Mouse (Mus musculus) forebrain, embryonic 14.5 days (tissue): Measurements from ENCODE around the gene Slc22a20. TPM values are rescaled to one million over a fixed set of nuclear protein-coding genes. Genes with fewer than 3 reads are reported as not detected.
A peak's percentile ranks its signal among the peaks of the same experiment; 100 is the strongest.

Source experiments
- ATAC-seq: fragments of 200-750 bp; cut with Nextera tagmentation; 2 replicates; pipeline ENCODE4 v1.8.0; 2017; ENCODE audit warnings: mild to moderate bottlenecking, moderate library complexity
- DNase-seq: peaks from one replicate; pipeline ENCODE4 v3.0.0-alpha.2; 2015; ENCODE audit warnings: low spot score
- H3K27ac ChIP-seq: fragments of 300-500 bp; sonication (generic); 2 replicates; pipeline ENCODE4 v1.5.1; 2014; ENCODE audit warnings: low read depth, mild to moderate bottlenecking, control low read depth, low read length, moderate library complexity
- H3K27me3 ChIP-seq: fragments of 300-500 bp; sonication (generic); replicated peaks from 2 replicates; pipeline ENCODE4 v1.6.1; 2014; ENCODE audit warnings: low read length, control low read depth, mixed read lengths; ENCODE audit not compliant: control insufficient read depth, insufficient read depth
- H3K36me3 ChIP-seq: fragments of 300-500 bp; sonication (generic); 2 replicates; pipeline ENCODE4 v1.6.1; 2014; ENCODE audit warnings: low read length, control low read depth; ENCODE audit not compliant: control insufficient read depth, insufficient read depth
- H3K4me1 ChIP-seq: fragments of 300-500 bp; sonication (generic); 2 replicates; pipeline ENCODE4 v1.6.1; 2014; ENCODE audit warnings: antibody characterized with exemption, low read length, control low read depth; ENCODE audit not compliant: control insufficient read depth, insufficient read depth
- H3K4me2 ChIP-seq: fragments of 300-500 bp; sonication (generic); 2 replicates; pipeline ENCODE4 v1.6.1; 2014; ENCODE audit warnings: mild to moderate bottlenecking, control low read depth, low read length
- H3K4me3 ChIP-seq: fragments of 300-500 bp; sonication (generic); 2 replicates; pipeline ENCODE4 v1.5.1; 2014; ENCODE audit warnings: low read depth, low read length, control low read depth
- H3K9ac ChIP-seq: fragments of 300-500 bp; sonication (generic); 2 replicates; pipeline ENCODE4 v1.6.1; 2014; ENCODE audit warnings: mild to moderate bottlenecking, low read length, control low read depth, moderate library complexity
- H3K9me3 ChIP-seq: fragments of 300-500 bp; sonication (generic); replicated peaks from 2 replicates; pipeline ENCODE4 v1.6.1; 2016; ENCODE audit warnings: low read length, control low read depth, mixed read lengths; ENCODE audit not compliant: control insufficient read depth
- WGBS: fragments of 180-500 bp; shearing (Covaris S2); extraction: QIAGEN DNeasy Blood & Tissue Kit; methylation state at CpG from one replicate; pipeline ENCODE4 v1.1.7; 2014; 5-methylcytosine and 5-hydroxymethylcytosine counted together
- polyA plus RNA-seq: library from polyadenylated mRNA; unstranded; fragments of >200 nt; fragmentation: Nextera tagmentation; extraction: Ambion mirVana; gene quantifications from 2 replicates; pipeline ENCODE4 v1.2.1, GENCODE M21; 2014

Gene Slc22a20
- polyA plus RNA-seq, 1 experiment from 2014 or later, result not detected

DNA sequence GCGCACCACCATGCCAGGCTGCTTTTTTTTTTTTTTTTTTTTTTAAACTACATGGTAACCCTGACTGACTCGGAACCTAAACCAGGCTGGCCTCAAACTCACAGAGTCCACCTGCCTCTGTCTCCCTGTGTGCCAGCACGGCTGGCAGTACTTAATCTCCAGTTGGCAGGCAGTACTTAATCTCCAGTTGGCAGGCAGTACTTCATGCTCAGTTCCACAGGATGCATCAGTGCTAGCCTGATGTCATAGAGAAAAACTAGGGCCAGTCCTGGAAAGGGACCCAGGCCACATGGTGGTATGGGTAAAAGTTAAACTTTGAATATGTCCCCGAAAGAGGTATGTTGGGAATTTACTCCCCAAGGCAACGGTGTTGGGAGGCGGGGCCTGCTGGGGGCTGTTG lies 57.8 kb downstream of the Slc22a20 start:
- 0 out of 2 replicates have a peak, but pooled peaks cover 2% of the 10 kb centered on the region for H3K27me3 ChIP-seq
- no peaks in the 10 kb centered on the region for H3K9me3 ChIP-seq
- no peak overlapping the region for H3K27ac ChIP-seq
- WGBS, result 81% methylated on average over 6 of the region's 6 CpGs
- 0 out of 2 replicates have a peak, but pooled peaks cover 6% of the 10 kb centered on the region for H3K4me1 ChIP-seq
- no peak overlapping the region for H3K4me3 ChIP-seq
- H3K9ac ChIP-seq, result no peak overlapping the region; the same call in 1 of the 2 replicates
- ATAC-seq (no peak), DNase-seq (no peak)
- no peak overlapping the region for H3K4me2 ChIP-seq
- no peaks in the 10 kb centered on the region for H3K36me3 ChIP-seq

DNA sequence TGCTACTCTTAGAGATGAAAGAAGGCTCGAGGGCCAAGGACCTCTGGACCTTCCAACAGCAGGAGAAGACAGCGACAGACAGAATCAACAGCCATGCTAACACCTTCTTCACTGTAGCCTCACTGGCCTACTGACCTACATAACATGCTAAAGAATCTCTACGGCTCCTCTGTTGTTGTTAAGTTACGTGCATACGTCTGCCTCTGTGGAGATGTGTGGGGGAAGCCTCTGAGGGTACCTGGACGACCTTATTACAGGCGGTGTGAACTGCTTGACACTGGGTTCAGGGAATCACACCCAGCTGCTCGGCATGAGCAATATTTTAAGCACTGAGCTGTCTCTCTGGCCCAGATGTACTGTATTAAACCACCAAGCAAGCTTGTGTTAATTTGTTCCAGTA lies 58.4 kb downstream of the Slc22a20 start:
- Histone ChIP-seq H3K9me3 (no peaks in the 10 kb centered on the region), H3K4me2 (no peak overlapping the region), H3K27ac (no peak overlapping the region), H3K36me3 (no peaks in the 10 kb centered on the region), H3K4me1 (0 out of 2 replicates have a peak, but pooled peaks cover 6% of the 10 kb centered on the region), H3K27me3 (0 out of 2 replicates have a peak, but pooled peaks cover 2% of the 10 kb centered on the region), H3K9ac (no peak overlapping the region), H3K4me3 (no peak overlapping the region)
- DNase-seq (no peak), ATAC-seq (no peak)
- 82% methylated on average over 8 of the region's 8 CpGs for WGBS

DNA sequence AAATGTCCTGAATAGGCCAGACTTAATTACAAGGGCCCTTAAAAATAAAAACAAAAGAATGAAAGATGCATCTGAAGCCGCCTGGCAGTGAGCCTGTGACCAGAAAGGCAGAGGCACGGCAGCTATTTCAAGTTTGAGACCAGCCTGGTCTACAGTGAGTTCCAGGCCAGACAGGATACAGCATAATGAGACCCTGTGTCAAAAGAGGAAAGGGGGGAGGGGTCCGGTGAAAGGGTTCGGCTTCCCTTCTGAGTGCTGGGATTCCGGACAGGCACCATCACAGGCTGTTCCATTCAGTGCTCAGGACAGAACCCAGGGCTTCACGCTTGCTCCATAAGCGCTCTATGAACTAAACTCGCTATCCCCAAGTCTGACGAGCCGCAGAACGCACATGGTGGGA lies 58.9 kb downstream of the Slc22a20 start:
- WGBS, result 61% methylated on average over 11 of the region's 11 CpGs
- 0 out of 2 replicates have a peak, but pooled peaks cover 2% of the 10 kb centered on the region for H3K27me3 ChIP-seq
- ATAC-seq, result no peak
- H3K36me3 ChIP-seq, result no peaks in the 10 kb centered on the region
- H3K27ac ChIP-seq, result no peak overlapping the region
- H3K4me2 ChIP-seq, result no peak overlapping the region
- H3K4me3 ChIP-seq, result no peak overlapping the region
- no peak for DNase-seq
- H3K9me3 ChIP-seq, result no peaks in the 10 kb centered on the region
- 0 out of 2 replicates have a peak, but pooled peaks cover 6% of the 10 kb centered on the region for H3K4me1 ChIP-seq
- H3K9ac ChIP-seq, result no peak overlapping the region

DNA sequence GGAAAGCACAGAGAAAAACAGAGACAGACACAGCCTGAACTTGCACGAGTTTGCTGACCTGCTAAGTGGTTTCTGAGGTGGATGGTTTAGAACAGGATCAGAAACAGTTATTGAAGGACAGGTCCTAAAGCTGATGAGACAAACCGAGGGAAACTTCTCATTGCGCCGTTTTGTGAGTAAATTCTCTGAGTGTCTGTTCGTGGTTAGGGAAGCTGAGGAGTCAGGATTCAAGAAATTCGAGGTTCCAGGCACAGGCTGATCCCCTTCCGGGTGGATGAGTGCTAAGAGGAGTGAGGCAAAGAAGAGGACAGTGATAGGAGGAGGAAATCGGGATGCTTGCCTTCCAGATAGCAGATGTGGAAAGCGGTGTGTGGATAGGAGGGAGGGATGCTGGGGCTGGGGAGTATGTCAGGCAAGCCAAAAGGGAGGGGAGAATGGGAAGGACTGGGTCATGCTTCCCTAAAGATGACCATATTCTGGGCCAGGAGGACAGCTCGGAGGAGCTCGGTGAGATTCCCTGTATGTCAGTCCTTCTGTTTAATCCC lies 60.6 kb downstream of the Slc22a20 start:
- ATAC-seq, result no peak
- Histone ChIP-seq H3K4me1 (peaks cover 10% of the 10 kb centered on the region; the same call in 1 of the 2 replicates), H3K27ac (no peak overlapping the region), H3K36me3 (no peaks in the 10 kb centered on the region), H3K4me2 (peak overlapping the region; percentile 99), H3K4me3 (peak overlapping the region; percentile 54), H3K27me3 (0 out of 2 replicates have a peak, but pooled peaks cover 2% of the 10 kb centered on the region), H3K9ac (peak overlapping the region; percentile 51), H3K9me3 (no peaks in the 10 kb centered on the region)
- WGBS, result 28% methylated on average over 11 of the region's 11 CpGs
- peak; percentile 1 for DNase-seq

DNA sequence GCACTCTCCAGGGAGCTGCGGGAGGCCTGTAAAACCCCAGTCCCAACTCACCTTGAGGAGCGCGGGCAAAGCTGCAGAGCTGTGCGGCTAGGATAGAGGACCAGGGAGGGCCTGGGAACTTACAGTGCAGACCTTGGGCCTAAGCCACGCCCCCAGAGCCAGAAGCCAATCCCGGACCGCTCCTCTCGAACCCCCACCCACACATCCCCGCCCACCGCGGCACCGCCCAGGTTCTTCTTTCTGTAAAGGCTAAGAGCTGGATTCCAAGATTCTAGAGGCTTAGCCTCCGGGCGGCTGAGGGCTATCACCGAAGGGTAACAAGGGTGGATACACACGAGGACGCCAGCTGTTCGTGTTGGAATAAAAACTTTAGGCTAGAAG lies 61.2 kb downstream of the Slc22a20 start, which contains the start of gene Cdc42ep2:
Cdc42ep2 (minus strand) TSS at position 104 of the 381 bp plus-strand sequence.
- peak; percentile 96 for DNase-seq
- peak within 1 kb of the TSS; percentile 58; the same call in 1 of the 2 replicates for H3K27ac ChIP-seq
- H3K4me3 ChIP-seq, result peak within 1 kb of the TSS; percentile 54
- no peaks in the 10 kb centered on the region for H3K36me3 ChIP-seq
- peak within 1 kb of the TSS; percentile 99 for H3K4me2 ChIP-seq
- H3K4me1 ChIP-seq, result peaks cover 10% of the 10 kb centered on the region; the same call in 1 of the 2 replicates
- peak within 1 kb of the TSS; percentile 64 for H3K9ac ChIP-seq
- ATAC-seq, result peak; percentile 97
- 0 out of 2 replicates have a peak, but pooled peaks cover 2% of the 10 kb centered on the region for H3K27me3 ChIP-seq
- WGBS, result 1% methylated on average over 18 of the region's 18 CpGs
- no peaks in the 10 kb centered on the region for H3K9me3 ChIP-seq

DNA sequence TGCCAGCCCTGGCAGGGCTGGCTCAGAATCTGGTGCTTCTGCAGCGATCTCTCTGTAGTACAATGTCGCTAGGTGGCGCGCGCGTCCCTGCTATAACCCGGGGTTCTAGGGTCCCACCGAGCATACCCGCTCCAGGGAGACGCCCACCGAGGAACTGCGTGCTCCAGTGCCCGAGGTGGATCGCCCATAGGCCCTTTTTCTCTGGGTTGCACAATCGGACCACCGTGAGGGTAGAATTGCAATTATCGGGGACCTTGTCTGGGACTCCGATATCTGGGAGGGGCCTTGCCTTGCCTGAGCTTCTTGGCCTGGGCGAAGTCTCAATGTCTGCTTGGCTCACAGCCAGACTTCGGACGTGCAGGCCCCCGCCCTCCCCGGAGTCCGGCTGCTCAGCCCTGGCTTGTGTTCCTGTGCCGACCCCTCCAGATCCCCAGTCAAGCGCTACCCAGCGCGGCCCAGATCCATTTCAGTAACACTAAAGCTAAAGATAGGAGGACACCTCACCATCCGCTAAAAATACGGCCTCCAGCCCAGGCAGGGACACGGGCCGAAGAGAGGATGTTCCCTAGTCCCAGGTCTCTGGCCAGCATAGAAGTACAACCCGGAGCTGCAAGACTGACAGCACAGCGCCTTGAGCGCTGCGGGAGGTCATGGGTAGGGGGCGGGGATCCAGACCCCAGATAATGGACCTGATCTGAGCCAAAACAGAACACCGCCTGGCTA lies 61.8 kb downstream of the Slc22a20 start:
- no peaks in the 10 kb centered on the region for H3K36me3 ChIP-seq
- WGBS, result 0% methylated on average over 38 of the region's 38 CpGs
- peak overlapping the region; percentile 64 for H3K9ac ChIP-seq
- H3K9me3 ChIP-seq, result no peaks in the 10 kb centered on the region
- peak; percentile 88 for ATAC-seq
- DNase-seq, result peak; percentile 97
- peaks cover 10% of the 10 kb centered on the region; the same call in 1 of the 2 replicates for H3K4me1 ChIP-seq
- peak overlapping the region; percentile 58; the same call in 1 of the 2 replicates for H3K27ac ChIP-seq
- H3K4me3 ChIP-seq, result peak overlapping the region; percentile 54
- H3K4me2 ChIP-seq, result peak overlapping the region; percentile 99
- H3K27me3 ChIP-seq, result 0 out of 2 replicates have a peak, but pooled peaks cover 2% of the 10 kb centered on the region

DNA sequence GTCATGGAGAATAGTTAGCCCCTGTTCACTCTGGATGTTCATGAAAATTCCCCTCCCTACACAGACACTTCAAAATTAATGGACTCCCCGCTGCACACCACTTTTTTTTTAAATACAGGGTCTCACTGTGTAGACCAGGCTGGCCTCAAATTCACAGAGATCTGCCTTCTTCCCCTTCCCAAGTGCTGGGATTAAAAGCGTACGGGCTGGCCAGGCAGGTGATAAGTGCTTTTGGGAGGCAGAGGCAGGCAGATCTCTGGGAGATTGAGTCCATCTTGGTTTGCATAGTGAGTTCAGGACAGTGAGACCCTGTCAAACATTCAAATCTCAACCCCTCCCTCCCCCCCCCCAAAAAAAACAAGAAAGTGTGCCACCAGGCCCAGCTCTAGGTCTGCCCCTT lies 63.0 kb downstream of the Slc22a20 start:
- DNase-seq (no peak), ATAC-seq (no peak)
- Histone ChIP-seq H3K4me3 (no peak overlapping the region), H3K4me1 (peaks cover 10% of the 10 kb centered on the region; the same call in 1 of the 2 replicates), H3K4me2 (no peak overlapping the region), H3K27me3 (0 out of 2 replicates have a peak, but pooled peaks cover 2% of the 10 kb centered on the region), H3K9ac (no peak overlapping the region), H3K9me3 (no peaks in the 10 kb centered on the region), H3K27ac (no peak overlapping the region), H3K36me3 (0 out of 2 replicates have a peak, but pooled peaks cover 2% of the 10 kb centered on the region)
- 99% methylated on average over 3 of the region's 3 CpGs for WGBS

DNA sequence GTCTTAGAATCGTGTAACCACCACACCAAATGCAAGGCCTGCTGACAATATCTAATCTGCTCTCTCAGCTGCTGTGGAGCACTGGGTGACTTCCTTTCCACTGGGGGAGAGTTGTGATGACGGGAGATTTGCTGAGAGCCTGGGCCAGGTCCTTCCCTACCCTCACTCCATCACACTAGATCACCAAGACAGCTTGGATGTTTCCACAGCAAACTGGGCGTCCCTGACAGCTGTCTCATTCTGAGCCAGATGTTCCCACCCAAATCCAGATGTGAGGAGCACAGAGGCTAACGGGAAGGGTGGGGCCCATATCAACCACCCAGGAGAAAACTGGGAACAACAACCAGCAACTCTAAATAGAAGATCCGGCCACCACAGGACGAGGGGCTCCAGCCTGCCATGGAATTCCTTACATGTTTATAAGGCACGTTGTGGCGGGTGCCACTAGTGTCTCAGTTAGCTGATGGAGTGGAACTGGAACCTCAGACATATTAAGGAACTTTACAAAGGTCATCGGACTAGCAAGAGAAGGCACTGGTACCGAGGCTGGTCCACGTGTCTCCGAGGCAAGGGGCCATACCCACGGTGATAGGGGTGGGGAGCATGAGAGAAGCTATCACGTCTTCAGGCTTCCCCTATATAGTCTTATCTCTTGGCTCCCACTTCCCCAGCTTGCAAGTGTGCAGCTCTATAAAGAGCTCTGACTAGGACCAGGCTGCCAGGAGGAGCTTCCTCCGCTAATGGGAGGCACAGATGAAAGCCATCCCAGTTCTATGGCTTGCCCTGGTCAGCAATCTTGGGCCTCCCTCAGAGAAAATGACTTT lies 63.6 kb downstream of the Slc22a20 start:
- 0 out of 2 replicates have a peak, but pooled peaks cover 2% of the 10 kb centered on the region for H3K27me3 ChIP-seq
- peak overlapping the region; percentile 47; the same call in 1 of the 2 replicates for H3K9ac ChIP-seq
- H3K4me1 ChIP-seq, result peaks cover 10% of the 10 kb centered on the region; the same call in 1 of the 2 replicates
- no peak overlapping the region for H3K27ac ChIP-seq
- no peak for DNase-seq
- H3K9me3 ChIP-seq, result no peaks in the 10 kb centered on the region
- H3K4me3 ChIP-seq, result no peak overlapping the region
- peaks cover 6% of the 10 kb centered on the region; the same call in 1 of the 2 replicates for H3K36me3 ChIP-seq
- ATAC-seq, result no peak
- H3K4me2 ChIP-seq, result peak overlapping the region; percentile 20; the same call in 1 of the 2 replicates
- 87% methylated on average over 15 of the region's 15 CpGs for WGBS
